Mouse (Mus musculus) small intestine, adult 2 months (tissue): ENCODE measurements around the gene Crebbp. TPM values are rescaled to one million over a fixed set of nuclear protein-coding genes. Genes with fewer than 3 reads are reported as not detected.

Source experiments
- H3K27ac ChIP-seq: fragments of 200-500 bp; 2 replicates; pipeline ENCODE4 v1.5.1; 2012; ENCODE audit warnings: low read depth, low read length, control low read depth, inconsistent platforms; ENCODE audit not compliant: insufficient read depth
- H3K27me3 ChIP-seq: fragments of 200-500 bp; 2 replicates; pipeline ENCODE4 v1.6.1; 2012; ENCODE audit warnings: mild to moderate bottlenecking, moderate library complexity, low read length, inconsistent platforms; ENCODE audit not compliant: control insufficient read depth, insufficient read depth
- H3K36me3 ChIP-seq: fragments of 200-500 bp; 2 replicates; pipeline ENCODE4 v1.6.1; 2012; ENCODE audit warnings: mild to moderate bottlenecking, low read length, control low read depth, inconsistent platforms; ENCODE audit not compliant: control insufficient read depth, insufficient read depth
- H3K4me1 ChIP-seq: fragments of 200-500 bp; 2 replicates; pipeline ENCODE4 v1.6.1; 2012; ENCODE audit warnings: low read length, inconsistent platforms, mixed read lengths; ENCODE audit not compliant: control insufficient read depth, insufficient read depth, insufficient read length
- H3K4me3 ChIP-seq: fragments of 200-500 bp; 2 replicates; pipeline ENCODE4 v1.5.1; 2012; ENCODE audit warnings: low read depth, mild to moderate bottlenecking, control low read depth, inconsistent platforms, low read length, moderate library complexity
- CTCF ChIP-seq: fragments of 200-500 bp; IDR thresholded peaks from 2 replicates; pipeline ENCODE4 v1.5.1; 2012; ENCODE audit warnings: low read depth, mild to moderate bottlenecking, control low read depth, inconsistent platforms, low read length, moderate library complexity, mixed read lengths; ENCODE audit not compliant: insufficient replicate concordance, insufficient read length; ENCODE audit errors: extremely low read depth
- POLR2A ChIP-seq: fragments of 200-500 bp; IDR thresholded peaks from 2 replicates; pipeline ENCODE4 v1.6.1; 2012; ENCODE audit warnings: low read depth, mild to moderate bottlenecking, control low read depth, inconsistent platforms, low read length, moderate library complexity
- whole genome bisulfite sequencing: fragments of 180-500 bp; shearing (Covaris S2); methylation state at CpG from one replicate; pipeline ENCODE4 v1.1.7; 2018; 5-methylcytosine and 5-hydroxymethylcytosine counted together
- polyA plus RNA-seq: library from polyadenylated mRNA; depleted of rRNA; stranded (reverse); fragments of >200 nt; gene quantifications from 2 replicates; pipeline ENCODE4 v1.2.3, GENCODE M21; 2012; rRNA removed

Crebbp gene
- polyA plus RNA-seq, 1 experiment = 39.3 TPM

GRCm38 (mm10) chr16:4033971-4034370, 179.8 kb downstream of the Crebbp start:
- WGBS = 67% methylated on average over 5 of the region's 5 CpGs
- TF ChIP-seq CTCF (no peak), POLR2A (no peak)
- H3K27ac ChIP-seq = peak overlapping the region; percentile 36; the same call in 1 of the 2 replicates

GRCm38 (mm10) chr16:4032341-4032748, 181.5 kb downstream of the Crebbp start:
- TF ChIP-seq POLR2A (no peak), CTCF (no peak)
- no peak overlapping the region for H3K27ac ChIP-seq
- no peaks in the 10 kb centered on the region for H3K36me3 ChIP-seq
- no peak overlapping the region for H3K4me3 ChIP-seq
- H3K27me3 ChIP-seq = no peaks in the 10 kb centered on the region
- 39% methylated on average over 6 of the region's 6 CpGs for WGBS
- H3K4me1 ChIP-seq = peaks cover 24% of the 10 kb centered on the region

More at GRCm38 (mm10) chr16:4033971-4034370, 179.8 kb downstream of the Crebbp start:
- Histone ChIP-seq H3K36me3 (peaks cover 6% of the 10 kb centered on the region), H3K4me3 (no peak overlapping the region), H3K4me1 (peaks cover 22% of the 10 kb centered on the region), H3K27me3 (no peaks in the 10 kb centered on the region)

GRCm38 (mm10) chr16:4031441-4032274, 182.1 kb downstream of the Crebbp start:
- TF ChIP-seq CTCF = no peak
- TF ChIP-seq POLR2A = no peak
- H3K27ac ChIP-seq = no peak overlapping the region
- H3K27me3 ChIP-seq = no peaks in the 10 kb centered on the region
- WGBS = 69% methylated on average over 6 of the region's 6 CpGs
- H3K4me1 ChIP-seq = peaks cover 24% of the 10 kb centered on the region
- no peak overlapping the region for H3K4me3 ChIP-seq
- H3K36me3 ChIP-seq = no peaks in the 10 kb centered on the region

Other genes with a start within 250 kb of the Crebbp start
- gene Nlrc3, start 237.4 kb downstream of the Crebbp start, polyA plus RNA-seq = 6.1 and 9.9 TPM in 2 replicates
- 12.3 and 31.6 TPM in 2 replicates for gene Slx4, start 210.2 kb downstream of the Crebbp start, polyA plus RNA-seq
- gene Dnase1, start 177.1 kb downstream of the Crebbp start, polyA plus RNA-seq = 99.2 and 434 TPM in 2 replicates
- 28.8 and 50.8 TPM in 2 replicates for gene Trap1, start 136.2 kb downstream of the Crebbp start, polyA plus RNA-seq
- 6.5 and 10.4 TPM in 2 replicates for gene Adcy9, start 206.5 kb upstream of the Crebbp start, polyA plus RNA-seq